Mouse (Mus musculus) gastrocnemius, postnatal 36 days (tissue): ENCODE measurements around the gene Wdr83. TPM values are rescaled to one million over a fixed set of nuclear protein-coding genes. Genes with fewer than 3 reads are reported as not detected.
A peak's percentile ranks its signal among the peaks of the same experiment; 100 is the strongest.
"Not testable (repeated sequence)": the region's sequence is repeated elsewhere in the genome, so short reads cannot be mapped to it uniquely, and the experiment has no call there.

Source experiments
- DNase-seq, 2 experiments: peaks; one replicate each; pipeline ENCODE4 v3.0.0; 2022
- intact Hi-C: fragments of 180-260 bp; cut with DNase I; formaldehyde crosslinking; loops from one replicate; pipeline ENCODE4 v1.15.1; 2025
- long read RNA-seq, 2 experiments: library from polyadenylated mRNA; stranded (forward); transcript quantifications; one replicate each; pipeline ENCODE4 v2.0.0; 2021
- total RNA-seq, 2 experiments: library from RNA; stranded (reverse); gene quantifications; 2 replicates each; pipeline ENCODE4 v1.2.3; 2021

Wdr83 gene
- 10 to 100 TPM; 13.5 to 15.6 TPM for total RNA-seq
- long read RNA-seq, experiment 1, transcript Wdr83-201 (9 exons, 1,238 nt) = major isoform, 13 of 18 reads
- long read RNA-seq, experiment 1, partial matches to known transcripts = 1 of 18 reads
- long read RNA-seq, experiment 1, other reads (novel, unspliced or antisense) = 3 of 18 reads
- long read RNA-seq, experiment 2, transcript Wdr83-201 (9 exons, 1,238 nt) = major isoform, 8 of 16 reads
- long read RNA-seq, experiment 2, partial matches to known transcripts = 2 of 16 reads
- long read RNA-seq, experiment 2, other reads (novel, unspliced or antisense) = 3 of 16 reads

- no peak for DNase-seq
- intact Hi-C loops = loop anchor here (10.0 kb wide), 1 partner anchor 194 kb away; no protein-coding TSS in a partner anchor
Observed at GRCm38 (mm10) chr8:85081216-85081555, at the start of gene Wdr83. Gene Wdr83 (minus strand): TSS chr8:85081306.

- intact Hi-C loops = no loop called here
Observed at GRCm38 (mm10) chr8:85123691-85124090, 42.6 kb upstream of the Wdr83 start.

GRCm38 (mm10) chr8:85122995-85123394 lies 41.9 kb upstream of the Wdr83 start, which contains the start of gene Zfp791:
Gene Zfp791 (minus strand): TSS chr8:85123095.
- intact Hi-C loops = no loop called here
- no peak for DNase-seq

More at GRCm38 (mm10) chr8:85123691-85124090, 42.6 kb upstream of the Wdr83 start:
- DNase-seq = no peak

GRCm38 (mm10) chr8:85120251-85120650 lies 39.1 kb upstream of the Wdr83 start:
- DNase-seq, intact Hi-C loops: not testable (repeated sequence)

GRCm38 (mm10) chr8:85119052-85119981 lies 38.2 kb upstream of the Wdr83 start:
- intact Hi-C loops = no loop called here
- DNase-seq = peak; percentile 50 to 63

- no peak for DNase-seq
- intact Hi-C loops = no loop called here
Observed at GRCm38 (mm10) chr8:85116984-85117383, 35.9 kb upstream of the Wdr83 start.

GRCm38 (mm10) chr8:85115501-85115900 lies 34.4 kb upstream of the Wdr83 start:
- no peak for DNase-seq
- intact Hi-C loops = no loop called here

GRCm38 (mm10) chr8:85113241-85113640 lies 32.1 kb upstream of the Wdr83 start:
- intact Hi-C loops = no loop called here
- no peak for DNase-seq

- DNase-seq = no peak
- intact Hi-C loops = no loop called here
Observed at GRCm38 (mm10) chr8:85100076-85100665, 19.1 kb upstream of the Wdr83 start.

- no peak for DNase-seq
- intact Hi-C loops = no loop called here
Observed at GRCm38 (mm10) chr8:85096850-85097249, 15.7 kb upstream of the Wdr83 start.

GRCm38 (mm10) chr8:85096196-85096595 lies 15.1 kb upstream of the Wdr83 start:
- intact Hi-C loops = no loop called here
- DNase-seq = no peak

- intact Hi-C loops = no loop called here
Observed at GRCm38 (mm10) chr8:85095566-85095965, 14.5 kb upstream of the Wdr83 start.

GRCm38 (mm10) chr8:85095051-85095450 lies 13.9 kb upstream of the Wdr83 start:
- intact Hi-C loops = no loop called here
- DNase-seq = no peak

More at GRCm38 (mm10) chr8:85095566-85095965, 14.5 kb upstream of the Wdr83 start:
- DNase-seq = no peak

GRCm38 (mm10) chr8:85091526-85092090 lies 10.5 kb upstream of the Wdr83 start:
- intact Hi-C loops = no loop called here

GRCm38 (mm10) chr8:85090856-85091255 lies 9.8 kb upstream of the Wdr83 start:
- no peak for DNase-seq
- intact Hi-C loops = no loop called here

More at GRCm38 (mm10) chr8:85091526-85092090, 10.5 kb upstream of the Wdr83 start:
- no peak for DNase-seq

GRCm38 (mm10) chr8:85088771-85089170 lies 7.7 kb upstream of the Wdr83 start:
- intact Hi-C loops = loop anchor here (10.0 kb wide), 1 partner anchor 186 kb away; no protein-coding TSS in a partner anchor

GRCm38 (mm10) chr8:85086238-85086637 lies 5.1 kb upstream of the Wdr83 start:
- intact Hi-C loops = loop anchor here (10.0 kb wide), 1 partner anchor 189 kb away; no protein-coding TSS in a partner anchor
- no peak for DNase-seq

More at GRCm38 (mm10) chr8:85088771-85089170, 7.7 kb upstream of the Wdr83 start:
- DNase-seq = no peak

- no peak for DNase-seq
- intact Hi-C loops = loop anchor here (10.0 kb wide), 1 partner anchor 190 kb away; no protein-coding TSS in a partner anchor
Observed at GRCm38 (mm10) chr8:85084633-85085032, 3.5 kb upstream of the Wdr83 start.

- intact Hi-C loops = loop anchor here (10.0 kb wide), 1 partner anchor 192 kb away; no protein-coding TSS in a partner anchor
- peak; percentile 75 to 87 for DNase-seq
Observed at GRCm38 (mm10) chr8:85083108-85083813, 2.2 kb upstream of the Wdr83 start, which contains the start of gene Man2b1. Gene Man2b1 (plus strand): TSS chr8:85083270.
